Mouse (Mus musculus) ES-Bruce4 (cell line): ENCODE data around the gene Prmt1. TPM values are rescaled to one million over a fixed set of nuclear protein-coding genes. Genes with fewer than 3 reads are reported as not detected.

Experiments used
- H3K27ac ChIP-seq: 2 replicates; pipeline ENCODE4 v1.5.1; 2012; ENCODE audit warnings: low read length, inconsistent platforms; ENCODE audit not compliant: insufficient read depth
- H3K27me3 ChIP-seq: 2 replicates; pipeline ENCODE4 v1.6.1; 2012; ENCODE audit warnings: mild to moderate bottlenecking, low read length, inconsistent platforms; ENCODE audit not compliant: control insufficient read depth, poor library complexity, insufficient read depth, severe bottlenecking
- H3K36me3 ChIP-seq: 2 replicates; pipeline ENCODE4 v1.6.1; 2012; ENCODE audit warnings: inconsistent platforms, mild to moderate bottlenecking, low read length, moderate library complexity; ENCODE audit not compliant: control insufficient read depth, poor library complexity, insufficient read depth, severe bottlenecking
- H3K4me1 ChIP-seq: one replicate; pipeline ENCODE4 v1.8.1; 2011; ENCODE audit warnings: low read length; ENCODE audit not compliant: control insufficient read depth, insufficient read depth
- H3K4me3 ChIP-seq: 2 replicates; pipeline ENCODE4 v1.5.1; 2011; ENCODE audit warnings: low read depth, mild to moderate bottlenecking, low read length
- H3K9ac ChIP-seq: 2 replicates; pipeline ENCODE4 v1.6.1; 2012; ENCODE audit warnings: low read depth, mild to moderate bottlenecking, inconsistent platforms; ENCODE audit not compliant: poor library complexity, severe bottlenecking
- H3K9me3 ChIP-seq: replicated peaks from 2 replicates; pipeline ENCODE4 v1.6.1; 2012; ENCODE audit warnings: mild to moderate bottlenecking, low read length, inconsistent platforms; ENCODE audit not compliant: control insufficient read depth, poor library complexity, insufficient read depth, severe bottlenecking
- CTCF ChIP-seq: IDR thresholded peaks from one replicate; pipeline ENCODE4 v1.8.1; 2011; ENCODE audit warnings: low read depth, low read length
- EP300 ChIP-seq: IDR thresholded peaks from 2 replicates; pipeline ENCODE4 v1.6.1; 2011; ENCODE audit warnings: low read depth, low read length; ENCODE audit not compliant: insufficient read depth
- POLR2A ChIP-seq: IDR thresholded peaks from one replicate; pipeline ENCODE4 v1.8.1; 2011; ENCODE audit warnings: low read length; ENCODE audit not compliant: insufficient read depth
- polyA plus RNA-seq: library from polyadenylated mRNA; stranded (reverse); fragments of >200 nt; gene quantifications from 2 replicates; pipeline ENCODE4 v1.2.4, GENCODE M21; 2011; ENCODE audit warnings: low read depth; ENCODE audit not compliant: missing spikeins, insufficient read depth, insufficient read length

Prmt1 gene
- polyA plus RNA-seq, 1 experiment: 461 TPM

- Histone ChIP-seq H3K27me3 (no peaks in the 10 kb centered on the region), H3K4me1 (peaks cover 2% of the 10 kb centered on the region), H3K4me3 (peak overlapping the region; percentile 76), H3K36me3 (peaks cover 11% of the 10 kb centered on the region), H3K9ac (peak overlapping the region; percentile 12), H3K27ac (peak overlapping the region; percentile 68), H3K9me3 (no peaks in the 10 kb centered on the region)
- TF ChIP-seq POLR2A (peak; percentile 94), EP300 (no peak)
Measured at GRCm38 (mm10) chr7:44970231-44970691, 16.1 kb downstream of the Prmt1 start.

- peaks cover 2% of the 10 kb centered on the region for H3K4me1 ChIP-seq
- peaks cover 28% of the 10 kb centered on the region for H3K36me3 ChIP-seq
- no peaks in the 10 kb centered on the region for H3K9me3 ChIP-seq
- TF ChIP-seq POLR2A: no peak
- peak; percentile 48 for TF ChIP-seq CTCF
- H3K27me3 ChIP-seq: no peaks in the 10 kb centered on the region
- H3K27ac ChIP-seq: no peak overlapping the region
- no peak overlapping the region for H3K4me3 ChIP-seq
- peak overlapping the region; percentile 3; the same call in 1 of the 2 replicates for H3K9ac ChIP-seq
Measured at GRCm38 (mm10) chr7:44966638-44967037, 19.7 kb downstream of the Prmt1 start.

- TF ChIP-seq CTCF: peak; percentile 54
- no peak for TF ChIP-seq EP300
- H3K27ac ChIP-seq: no peak overlapping the region
- H3K4me3 ChIP-seq: no peak overlapping the region
- H3K9ac ChIP-seq: no peak overlapping the region
- H3K4me1 ChIP-seq: no peaks in the 10 kb centered on the region
- no peaks in the 10 kb centered on the region for H3K9me3 ChIP-seq
- H3K36me3 ChIP-seq: peaks cover 35% of the 10 kb centered on the region
- no peaks in the 10 kb centered on the region for H3K27me3 ChIP-seq
Measured at GRCm38 (mm10) chr7:44965975-44966374, 20.4 kb downstream of the Prmt1 start.

- H3K4me3 ChIP-seq: no peak overlapping the region
Measured at GRCm38 (mm10) chr7:44964990-44965389, 21.4 kb downstream of the Prmt1 start.

GRCm38 (mm10) chr7:44962831-44963230 lies 23.5 kb downstream of the Prmt1 start:
- H3K4me3 ChIP-seq: no peak overlapping the region
- no peaks in the 10 kb centered on the region for H3K27me3 ChIP-seq
- H3K27ac ChIP-seq: no peak overlapping the region
- peaks cover 44% of the 10 kb centered on the region for H3K36me3 ChIP-seq
- no peaks in the 10 kb centered on the region for H3K9me3 ChIP-seq
- no peak overlapping the region for H3K9ac ChIP-seq
- TF ChIP-seq CTCF (no peak), EP300 (no peak), POLR2A (no peak)
- H3K4me1 ChIP-seq: no peaks in the 10 kb centered on the region

More at GRCm38 (mm10) chr7:44964990-44965389, 21.4 kb downstream of the Prmt1 start:
- no peaks in the 10 kb centered on the region for H3K9me3 ChIP-seq
- H3K4me1 ChIP-seq: no peaks in the 10 kb centered on the region
- H3K9ac ChIP-seq: no peak overlapping the region
- H3K36me3 ChIP-seq: peaks cover 37% of the 10 kb centered on the region
- no peaks in the 10 kb centered on the region for H3K27me3 ChIP-seq
- no peak overlapping the region for H3K27ac ChIP-seq
- no peak for TF ChIP-seq EP300
- TF ChIP-seq POLR2A: no peak
- TF ChIP-seq CTCF: no peak

GRCm38 (mm10) chr7:44962337-44962736 lies 24.0 kb downstream of the Prmt1 start:
- Histone ChIP-seq H3K27ac (no peak overlapping the region), H3K27me3 (no peaks in the 10 kb centered on the region), H3K9ac (no peak overlapping the region), H3K9me3 (no peaks in the 10 kb centered on the region), H3K4me3 (no peak overlapping the region), H3K36me3 (peaks cover 44% of the 10 kb centered on the region), H3K4me1 (no peaks in the 10 kb centered on the region)
- no peak for TF ChIP-seq POLR2A
- no peak for TF ChIP-seq EP300
- no peak for TF ChIP-seq CTCF
